Mouse (Mus musculus): ENCODE measurements at regions not wholly inside any gene's neighbourhood (a gene's known extent, or its start where the extent isn't known, plus 50 kb on each side); places are given as distances from the start of the nearest gene placed in this dataset.

- Histone ChIP-seq H3K4me1 (ENCODE audit: insufficient read depth) (no peaks in the 10 kb centered on the region), H3K27me3 (ENCODE audit: insufficient read depth, low read length) (no peaks in the 10 kb centered on the region), H3K27ac (ENCODE audit: low read depth) (no peak overlapping the region), H3K4me3 (ENCODE audit: low read depth, low read length) (no peak overlapping the region), H3K9ac (replicated peaks) (no peak overlapping the region), H3K4me2 (ENCODE audit: low read depth, low read length) (no peak overlapping the region), H3K9me3 (ENCODE audit: low read length) (no peaks in the 10 kb centered on the region), H3K36me3 (replicated peaks; ENCODE audit: insufficient read depth, low read length) (no peaks in the 10 kb centered on the region)
- ATAC-seq = no peak
- TF ChIP-seq EP300 (IDR thresholded peaks at IDR 0.05; ENCODE audit: low read depth) = no peak
- TF ChIP-seq CTCF (IDR thresholded peaks at IDR 0.05; ENCODE audit: low read depth) = no peak
- DNase-seq = no peak
- 65% methylated on average over 6 of the region's 6 CpGs for WGBS (ENCODE audit: insufficient replicate concordance)
Observed at GRCm38 (mm10) chr8:38867370-38867769, 1807.5 kb upstream of the Adam24 start.

All from liver, postnatal 0 days (tissue).